In genomic region chr7:142409603-142410002, GRCm38 (mm10) we compare ENCODE assay signal across 22 mouse cellular contexts. TPM values are rescaled to one million over a fixed set of nuclear protein-coding genes. Genes with fewer than 3 reads are reported as not detected.
DNase-seq lines count a peak whose midpoint lies in the region; ATAC-seq and TF ChIP-seq lines count a peak whose summit lies in the region.
"Had no signal": no experiment of that assay in that cellular context is flagged by ENCODE, and none has a peak within 500 bp of the region (broad histone marks: within the 10 kb centered on the region; RNA-seq: fewer than 3 reads in every experiment).

No protein-coding gene starts in this region.

- in situ Hi-C loops in Patski (cut with MboI; ENCODE audit: low pct_unique_long_range_greater_than_20kb): no loop called here

- no peaks in the 10 kb centered on the region for H3K27me3 ChIP-seq in intestine, postnatal 0 days (replicated peaks; ENCODE audit: control insufficient read depth, insufficient read depth, low read length)
- H3K27me3 ChIP-seq in intestine, embryonic 15.5 days (replicated peaks): no peaks in the 10 kb centered on the region
- H3K27me3 ChIP-seq in Patski: no peaks in the 10 kb centered on the region
- H3K27me3 ChIP-seq in stomach, embryonic 16.5 days (ENCODE audit: control insufficient read depth, insufficient read depth, low read length): no peaks in the 10 kb centered on the region
- no peaks in the 10 kb centered on the region for H3K27me3 ChIP-seq in stomach, postnatal 0 days (ENCODE audit: control insufficient read depth, insufficient read depth, low read length)

- WGBS in intestine, postnatal 0 days: 65% methylated on average over 3 of the region's 3 CpGs
- WGBS in intestine, embryonic 15.5 days: 75% methylated on average over 3 of the region's 3 CpGs
- WGBS in stomach, embryonic 16.5 days: 75% methylated on average over 3 of the region's 3 CpGs
- WGBS in stomach, postnatal 0 days: 62% methylated on average over 3 of the region's 3 CpGs

- H3K27ac ChIP-seq in intestine, postnatal 0 days (ENCODE audit: low read depth, low read length): no peak overlapping the region
- no peak overlapping the region for H3K27ac ChIP-seq in intestine, embryonic 15.5 days
- no peak overlapping the region for H3K27ac ChIP-seq in stomach, embryonic 16.5 days (ENCODE audit: low read length)
- H3K27ac ChIP-seq in stomach, postnatal 0 days (replicated peaks): 0 out of 2 replicates have a peak overlapping the region, but pooled peaks have one; percentile 18

- no peak overlapping the region for H3K9ac ChIP-seq in intestine, postnatal 0 days (ENCODE audit: low read depth, low read length)
- H3K9ac ChIP-seq in intestine, embryonic 15.5 days: no peak overlapping the region
- no peak overlapping the region for H3K9ac ChIP-seq in stomach, embryonic 16.5 days (ENCODE audit: low read length)
- no peak overlapping the region for H3K9ac ChIP-seq in stomach, postnatal 0 days (ENCODE audit: low read length)

- POLR2A ChIA-PET in Patski (lab: Charles Lee): interaction anchor here (0.8 to 3.3 kb wide), 13 partner anchors 9 to 37 kb away, joined by 3 to 17 read pairs (median 4); partner anchors contain the start of genes Ctsd, Gm49369 and Syt8

- no peak overlapping the region for H3K4me2 ChIP-seq in intestine, postnatal 0 days (replicated peaks; ENCODE audit: low read depth)
- no peak overlapping the region for H3K4me2 ChIP-seq in intestine, embryonic 15.5 days (replicated peaks)
- no peak overlapping the region for H3K4me2 ChIP-seq in stomach, embryonic 16.5 days (ENCODE audit: low read depth, low read length)
- H3K4me2 ChIP-seq in stomach, postnatal 0 days (replicated peaks; ENCODE audit: low read depth): no peak overlapping the region

- no peak for DNase-seq in Patski (ENCODE audit: low read depth, low spot score)
- no peak for DNase-seq in stomach, postnatal 0 days (ENCODE audit: low spot score)
- no peak for DNase-seq in ovary, adult 18-20 months (ENCODE audit: low spot score)
- DNase-seq in lung, postnatal 10 days: no peak
- DNase-seq in urinary bladder, postnatal 25 days (ENCODE audit: low spot score): no peak
- DNase-seq: adrenal gland, adult 2 months; adrenal gland, adult 8-10 months; adrenal gland, postnatal 10 days; adrenal gland, postnatal 14 days; adrenal gland, postnatal 25 days; adrenal gland, postnatal 36 days; B cell, adult 2 months; cerebellum, adult 11 months; cerebellum, adult 11-12 months; cerebellum, adult 18-20 months had no signal

- ATAC-seq in intestine, postnatal 0 days: peak; percentile 38; the same call in 1 of the 2 replicates
- no peak for ATAC-seq in intestine, embryonic 15.5 days
- peak; percentile 92 for ATAC-seq in Patski
- peak; percentile 37 for ATAC-seq in stomach, embryonic 16.5 days (ENCODE audit: insufficient read depth, low FRiP score)
- ATAC-seq in stomach, postnatal 0 days (ENCODE audit: low FRiP score, low TSS enrichment): peak; percentile 89
- ATAC-seq: activated CD4-positive, CD25-positive, alpha-beta regulatory T cell, adult 4 months; CD4-positive, CD25-positive, alpha-beta regulatory T cell, adult 4 months had no signal

- CTCF ChIA-PET in Patski (lab: Charles Lee): interaction anchor here (1.0 to 3.2 kb wide), 10 partner anchors 9 to 38 kb away, joined by 3 to 16 read pairs (median 6); partner anchors contain the start of genes Ctsd and Gm49369

- no peaks in the 10 kb centered on the region for H3K4me1 ChIP-seq in intestine, postnatal 0 days (replicated peaks; ENCODE audit: control insufficient read depth, insufficient read depth, low read length)
- no peaks in the 10 kb centered on the region for H3K4me1 ChIP-seq in intestine, embryonic 15.5 days (replicated peaks)
- no peaks in the 10 kb centered on the region for H3K4me1 ChIP-seq in stomach, embryonic 16.5 days (ENCODE audit: control insufficient read depth, insufficient read depth, low read length)
- no peaks in the 10 kb centered on the region for H3K4me1 ChIP-seq in stomach, postnatal 0 days (replicated peaks; ENCODE audit: control insufficient read depth, insufficient read depth)

- no peaks in the 10 kb centered on the region for H3K36me3 ChIP-seq in intestine, postnatal 0 days (ENCODE audit: control insufficient read depth, insufficient read depth)
- no peaks in the 10 kb centered on the region for H3K36me3 ChIP-seq in intestine, embryonic 15.5 days
- no peaks in the 10 kb centered on the region for H3K36me3 ChIP-seq in stomach, embryonic 16.5 days (ENCODE audit: control insufficient read depth, insufficient read depth, low read length)
- H3K36me3 ChIP-seq in stomach, postnatal 0 days (ENCODE audit: control insufficient read depth, insufficient read depth, low read length): no peaks in the 10 kb centered on the region
- H3K36me3 ChIP-seq: G1E had no signal

- no peak for TF ChIP-seq CTCF in intestine, postnatal 0 days (IDR thresholded peaks at IDR 0.05; ENCODE audit: low read depth)
- TF ChIP-seq CTCF in Patski (IDR thresholded peaks at IDR 0.05): no peak
- no peak for TF ChIP-seq CTCF in stomach, postnatal 0 days (IDR thresholded peaks at IDR 0.05; ENCODE audit: low read depth)

- H3K9me3 ChIP-seq in intestine, postnatal 0 days (ENCODE audit: control insufficient read depth): no peaks in the 10 kb centered on the region
- no peaks in the 10 kb centered on the region for H3K9me3 ChIP-seq in intestine, embryonic 15.5 days
- H3K9me3 ChIP-seq in stomach, embryonic 16.5 days (replicated peaks; ENCODE audit: control insufficient read depth, low read length): no peaks in the 10 kb centered on the region
- no peaks in the 10 kb centered on the region for H3K9me3 ChIP-seq in stomach, postnatal 0 days (ENCODE audit: control insufficient read depth, low read length)
- H3K9me3 ChIP-seq: G1E had no signal

- H3K4me3 ChIP-seq in intestine, postnatal 0 days (ENCODE audit: low read depth, low read length): no peak overlapping the region
- no peak overlapping the region for H3K4me3 ChIP-seq in intestine, embryonic 15.5 days (replicated peaks)
- no peak overlapping the region for H3K4me3 ChIP-seq in stomach, embryonic 16.5 days (replicated peaks; ENCODE audit: low read length)
- no peak overlapping the region for H3K4me3 ChIP-seq in stomach, postnatal 0 days (ENCODE audit: low read depth, low read length)

- TF ChIP-seq EP300 in stomach, postnatal 0 days (optimal IDR thresholded peaks at IDR 0.05): no peak

RNA-seq across cellular contexts. Expression of gene Ctsd, which starts 21.8 kb away (rescaled TPM):
- 479 and 496 TPM in 2 replicates for polyA plus RNA-seq in intestine, postnatal 0 days (2015; fragmentation: Nextera tagmentation; extraction: Ambion mirVana)
- polyA plus RNA-seq in intestine, embryonic 15.5 days (2015; fragmentation: Nextera tagmentation; extraction: Ambion mirVana): 282 and 329 TPM in 2 replicates
- 3,389 TPM for polyA plus RNA-seq in Patski (2021)
- polyA plus RNA-seq in stomach, embryonic 16.5 days (2015; fragmentation: Nextera tagmentation; extraction: Ambion mirVana): 451 and 599 TPM in 2 replicates
- polyA plus RNA-seq in stomach, postnatal 0 days (2015; fragmentation: Nextera tagmentation; extraction: Ambion mirVana): 798 and 841 TPM in 2 replicates

RNA-seq across cellular contexts. Expression of gene Syt8, which starts 25.0 kb away (rescaled TPM):
- 0.60 and 1.3 TPM in 2 replicates for polyA plus RNA-seq in intestine, postnatal 0 days (2015; fragmentation: Nextera tagmentation; extraction: Ambion mirVana)
- 5.4 and 5.6 TPM in 2 replicates for polyA plus RNA-seq in intestine, embryonic 15.5 days (2015; fragmentation: Nextera tagmentation; extraction: Ambion mirVana)
- 11.5 TPM for polyA plus RNA-seq in Patski (2021)
- 31.1 and 50.1 TPM in 2 replicates for polyA plus RNA-seq in stomach, embryonic 16.5 days (2015; fragmentation: Nextera tagmentation; extraction: Ambion mirVana)
- 70.7 and 78.9 TPM in 2 replicates for polyA plus RNA-seq in stomach, postnatal 0 days (2015; fragmentation: Nextera tagmentation; extraction: Ambion mirVana)
- polyA plus RNA-seq: activated CD4-positive, CD25-positive, alpha-beta regulatory T cell, adult 4 months; CD4-positive, CD25-positive, alpha-beta regulatory T cell, adult 4 months; G1E had no signal

RNA-seq across cellular contexts. Expression of gene Gm49369, which starts 27.1 kb away (rescaled TPM):
- not detected in 2 replicates for polyA plus RNA-seq in intestine, postnatal 0 days (2015; fragmentation: Nextera tagmentation; extraction: Ambion mirVana)
- 1.2 and 1.9 TPM in 2 replicates for polyA plus RNA-seq in intestine, embryonic 15.5 days (2015; fragmentation: Nextera tagmentation; extraction: Ambion mirVana)
- polyA plus RNA-seq in Patski (2021): 1,155 TPM
- polyA plus RNA-seq in stomach, embryonic 16.5 days (2015; fragmentation: Nextera tagmentation; extraction: Ambion mirVana): 0.96 TPM in 1 of 2 replicates, not detected in the other
- polyA plus RNA-seq in stomach, postnatal 0 days (2015; fragmentation: Nextera tagmentation; extraction: Ambion mirVana): 0.80 and 0.81 TPM in 2 replicates
- polyA plus RNA-seq: activated CD4-positive, CD25-positive, alpha-beta regulatory T cell, adult 4 months; adrenal gland, adult 2 months; C2C12; CD4-positive, CD25-positive, alpha-beta regulatory T cell, adult 4 months had no signal

RNA-seq across cellular contexts. Expression of gene Tnni2, which starts 32.0 kb away (rescaled TPM):
- 1.9 and 2.4 TPM in 2 replicates for polyA plus RNA-seq in intestine, postnatal 0 days (2015; fragmentation: Nextera tagmentation; extraction: Ambion mirVana)
- polyA plus RNA-seq in intestine, embryonic 15.5 days (2015; fragmentation: Nextera tagmentation; extraction: Ambion mirVana): 4.8 and 4.9 TPM in 2 replicates
- 1.5 TPM for polyA plus RNA-seq in Patski (2021)
- polyA plus RNA-seq in stomach, embryonic 16.5 days (2015; fragmentation: Nextera tagmentation; extraction: Ambion mirVana): 20.2 and 217 TPM in 2 replicates
- 19.1 and 19.6 TPM in 2 replicates for polyA plus RNA-seq in stomach, postnatal 0 days (2015; fragmentation: Nextera tagmentation; extraction: Ambion mirVana)
- polyA plus RNA-seq: activated CD4-positive, CD25-positive, alpha-beta regulatory T cell, adult 4 months; adrenal gland, adult 2 months; CD4-positive, CD25-positive, alpha-beta regulatory T cell, adult 4 months had no signal

RNA-seq across cellular contexts. Expression of gene Ifitm10, which starts 36.0 kb away (rescaled TPM):
- polyA plus RNA-seq in intestine, postnatal 0 days (2015; fragmentation: Nextera tagmentation; extraction: Ambion mirVana): 1.5 and 1.6 TPM in 2 replicates
- 1.9 and 2.0 TPM in 2 replicates for polyA plus RNA-seq in intestine, embryonic 15.5 days (2015; fragmentation: Nextera tagmentation; extraction: Ambion mirVana)
- polyA plus RNA-seq in Patski (2021): 325 TPM
- polyA plus RNA-seq in stomach, embryonic 16.5 days (2015; fragmentation: Nextera tagmentation; extraction: Ambion mirVana): 3.7 and 5.2 TPM in 2 replicates
- 9.9 and 12.0 TPM in 2 replicates for polyA plus RNA-seq in stomach, postnatal 0 days (2015; fragmentation: Nextera tagmentation; extraction: Ambion mirVana)

Comparison
In these comparisons a context has a peak if more than half of its experiments do, and no peak if none do; other contexts are left out.
1. RNA of gene Gm49369, which starts 27.1 kb away (polyA plus RNA-seq): 1,155 TPM in Patski (single experiment); 1.2 to 1.9 TPM in intestine, embryonic 15.5 days, 0.80 to 0.81 TPM in stomach, postnatal 0 days, not detected in intestine, postnatal 0 days and 0.96 TPM in stomach, embryonic 16.5 days; every median in the first group is over 100 times any median in the second.